Mouse (Mus musculus) lung, postnatal 10 days (tissue): ENCODE results near the gene Rufy4.
A peak's percentile ranks its signal among the peaks of the same experiment; 100 is the strongest.

ENCODE experiments used
- DNase-seq: peaks from one replicate; pipeline ENCODE4 v3.0.0; 2021

Gene Rufy4

GRCm38 (mm10) chr1:74106214-74106613, 19.1 kb upstream of the Rufy4 start:
- no peak for DNase-seq

GRCm38 (mm10) chr1:74107931-74108618, 17.3 kb upstream of the Rufy4 start:
- DNase-seq = no peak

GRCm38 (mm10) chr1:74109670-74110069, 15.7 kb upstream of the Rufy4 start:
- DNase-seq = no peak

DNA sequence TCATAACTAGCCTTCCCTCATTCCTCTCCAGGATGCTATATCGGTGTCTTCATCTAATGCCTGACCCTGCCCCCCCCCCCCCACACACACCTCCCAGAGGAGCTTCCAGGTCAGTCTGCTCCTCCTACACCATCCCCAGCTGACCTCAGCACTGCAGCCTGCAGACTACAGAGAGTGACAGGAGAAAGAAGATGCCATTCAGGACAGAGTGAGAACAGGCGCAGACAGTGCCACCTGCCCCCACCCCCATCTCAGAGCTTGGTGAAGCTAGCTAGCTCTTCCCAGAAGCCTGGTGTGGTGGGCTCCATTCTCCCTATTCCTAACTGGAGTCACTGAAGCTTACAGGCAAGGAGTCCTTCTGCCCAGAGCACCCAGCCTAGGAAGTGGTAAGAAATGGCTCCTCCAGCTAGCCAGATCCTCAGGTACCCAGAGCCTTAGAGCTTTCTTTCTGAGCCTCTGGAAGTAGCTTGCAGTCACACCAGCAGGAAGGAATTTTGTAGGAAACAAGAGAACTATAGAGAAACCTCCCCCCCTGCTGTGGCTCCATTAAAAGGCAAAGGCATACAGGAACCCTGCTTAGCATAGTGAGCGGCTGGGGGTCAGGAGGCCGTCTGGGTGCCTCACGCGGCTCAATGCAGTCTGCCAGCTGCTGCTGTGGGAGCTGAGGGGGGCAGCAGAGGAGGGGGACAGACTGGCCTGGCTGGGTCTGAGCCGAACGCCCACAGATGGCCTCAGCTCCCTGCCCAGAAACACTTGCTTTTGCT, 14.2 kb upstream of the Rufy4 start:
- DNase-seq = no peak

GRCm38 (mm10) chr1:74111696-74112030, 13.7 kb upstream of the Rufy4 start:
- DNase-seq = no peak

- DNase-seq = no peak
These were observed 12.3 kb upstream of the Rufy4 start for GRCm38 (mm10) chr1:74113071-74113470.

DNA sequence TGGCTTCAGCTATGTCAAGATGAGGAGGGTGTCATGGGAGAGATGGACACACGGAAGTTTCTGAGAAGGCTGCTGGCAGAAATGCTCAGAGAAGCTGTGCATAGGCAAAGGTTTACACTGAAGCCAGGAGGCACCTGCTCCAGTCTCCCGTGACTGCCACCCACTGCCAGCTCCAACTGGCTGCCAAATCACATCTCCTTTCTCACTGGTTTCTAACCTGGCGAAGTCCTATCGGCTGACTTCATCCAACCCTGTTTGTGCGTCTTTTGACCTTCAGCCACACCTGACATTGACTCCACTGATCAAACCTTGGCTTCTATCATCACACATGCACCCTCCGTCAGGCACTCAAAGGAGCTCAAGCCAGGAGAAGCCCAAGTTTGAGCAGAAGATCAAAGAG, 7.5 kb upstream of the Rufy4 start:
- DNase-seq = no peak

DNA sequence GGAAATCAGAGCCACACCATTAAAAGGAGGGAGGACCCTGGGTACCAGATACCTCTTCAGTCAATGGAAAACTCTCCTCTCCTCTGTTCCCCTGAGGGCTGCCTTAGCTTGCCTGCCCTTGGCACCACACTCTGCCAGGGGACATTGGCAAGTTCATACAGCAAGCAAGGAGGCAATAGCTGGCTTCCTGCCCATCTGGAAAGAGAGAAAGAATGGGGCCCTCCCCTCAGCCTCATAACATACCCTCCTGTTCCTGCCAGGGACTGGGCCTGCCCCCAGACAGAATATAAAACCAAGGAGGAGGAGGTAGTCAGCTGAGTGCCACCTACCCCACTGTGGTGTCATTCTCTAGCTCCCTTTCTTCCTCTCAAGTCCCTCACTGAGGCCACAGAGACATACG, 6.2 kb upstream of the Rufy4 start:
- DNase-seq = no peak

- DNase-seq = no peak
These were observed 4.2 kb upstream of the Rufy4 start for GRCm38 (mm10) chr1:74121138-74121537.

DNA sequence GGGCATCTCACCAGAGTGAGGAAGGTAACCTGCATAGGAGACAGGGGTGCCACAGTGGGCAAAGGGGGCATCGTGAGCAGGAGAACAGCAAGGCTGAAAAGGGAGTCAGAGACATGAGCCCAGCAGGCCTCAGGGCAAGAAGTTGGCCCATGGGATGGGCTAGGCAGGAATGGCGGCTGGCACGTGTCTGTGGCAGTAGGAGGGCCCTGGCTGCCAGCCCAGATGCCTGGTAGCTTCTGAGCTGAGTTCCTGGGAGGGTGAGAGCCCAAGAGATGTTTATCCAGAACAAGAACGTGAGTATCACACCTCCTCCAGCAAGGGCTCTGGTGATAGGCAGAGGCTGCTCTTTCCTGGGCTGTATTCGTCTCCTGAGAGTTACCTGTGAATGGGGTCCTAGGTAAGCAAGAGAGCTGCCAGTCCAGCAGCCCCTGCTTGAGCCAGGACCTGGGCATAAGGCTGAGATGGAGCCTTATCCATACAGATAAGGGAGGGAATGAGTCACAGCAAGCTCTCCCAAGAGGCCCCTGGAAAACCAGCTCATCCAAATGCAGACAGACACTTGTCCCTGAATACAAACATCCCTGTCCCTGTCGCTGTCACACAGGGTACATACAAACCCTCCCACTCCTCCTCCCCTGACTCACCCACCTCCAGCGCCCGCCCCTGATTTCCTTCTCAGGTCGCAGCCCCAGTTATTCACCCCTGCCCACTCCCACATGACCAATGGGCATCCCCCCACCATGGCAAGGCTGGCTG, 3.3 kb upstream of the Rufy4 start:
- DNase-seq = peak; percentile 82

DNA sequence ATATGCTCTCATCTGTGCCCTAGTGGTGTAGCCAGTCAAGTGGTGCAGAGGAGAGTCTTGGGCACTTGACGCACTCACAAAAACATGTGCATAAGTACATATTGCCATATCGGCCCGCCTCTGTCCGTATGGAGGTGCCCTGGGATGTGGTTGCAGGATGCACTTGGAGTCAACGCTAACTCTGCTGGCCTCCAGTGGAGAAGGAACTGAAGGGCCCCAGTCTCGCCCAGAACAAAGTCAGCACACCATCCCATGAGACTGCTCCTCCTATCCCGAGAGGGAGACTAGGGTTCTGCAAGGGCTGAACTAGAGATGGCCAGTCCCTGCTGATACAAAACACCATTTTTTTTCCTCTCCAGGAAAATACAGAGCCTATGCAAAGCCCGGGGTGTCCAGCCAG, 2.1 kb upstream of the Rufy4 start:
- no peak for DNase-seq

DNA sequence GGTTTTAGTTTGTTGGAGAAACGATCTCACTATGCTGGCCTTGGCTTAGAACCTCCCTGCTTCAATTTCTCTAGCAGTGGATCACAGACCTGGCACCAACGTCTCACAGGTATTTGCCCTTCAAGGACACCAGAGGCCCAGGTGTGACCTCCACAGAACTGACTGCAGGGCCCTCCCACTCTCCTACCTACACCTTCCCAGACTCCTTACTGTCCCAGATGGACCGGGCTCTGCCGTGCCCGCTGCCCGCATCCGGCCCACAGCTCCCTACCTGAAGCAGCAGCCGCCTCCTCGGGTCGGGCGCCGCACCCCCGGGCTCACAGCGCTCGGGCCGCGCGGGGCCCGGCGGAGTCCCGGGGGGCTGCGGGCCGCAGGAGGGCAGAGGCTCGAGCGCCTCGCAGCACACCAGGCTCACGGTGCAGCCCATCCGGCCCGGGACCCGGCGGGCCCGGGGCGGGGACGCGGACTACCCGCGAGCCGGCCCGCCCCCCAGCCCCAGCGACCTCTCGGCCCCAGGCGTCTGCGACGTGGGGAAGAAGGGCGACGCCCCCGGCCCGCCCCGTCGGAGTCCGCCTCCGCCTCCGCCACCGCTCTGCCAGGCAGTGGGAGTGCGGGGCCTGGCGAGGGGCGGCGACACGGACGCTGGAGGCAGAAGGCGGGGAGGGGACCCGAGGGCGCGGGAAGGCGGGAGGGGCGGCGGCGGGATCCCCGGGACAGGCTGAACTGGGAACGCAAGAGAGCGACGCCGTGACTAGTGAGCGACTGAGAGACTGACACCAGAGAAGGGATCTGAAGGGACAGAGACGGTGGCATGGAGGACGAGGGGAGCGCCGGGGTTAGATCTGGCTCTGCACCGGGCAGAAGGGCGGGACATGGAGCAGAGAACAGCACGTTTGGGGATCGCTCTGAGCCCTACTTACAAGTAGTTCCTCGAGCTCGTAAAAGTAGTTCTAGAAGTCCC, 1.0 kb upstream of the Rufy4 start, which contains the start of gene Tns1:
Gene Tns1 (minus strand): TSS at position 429 of the 961 bp plus-strand sequence.
- peak; percentile 72 for DNase-seq

GRCm38 (mm10) chr1:74130883-74131659, 5.7 kb downstream of the Rufy4 start:
- DNase-seq = no peak

DNA sequence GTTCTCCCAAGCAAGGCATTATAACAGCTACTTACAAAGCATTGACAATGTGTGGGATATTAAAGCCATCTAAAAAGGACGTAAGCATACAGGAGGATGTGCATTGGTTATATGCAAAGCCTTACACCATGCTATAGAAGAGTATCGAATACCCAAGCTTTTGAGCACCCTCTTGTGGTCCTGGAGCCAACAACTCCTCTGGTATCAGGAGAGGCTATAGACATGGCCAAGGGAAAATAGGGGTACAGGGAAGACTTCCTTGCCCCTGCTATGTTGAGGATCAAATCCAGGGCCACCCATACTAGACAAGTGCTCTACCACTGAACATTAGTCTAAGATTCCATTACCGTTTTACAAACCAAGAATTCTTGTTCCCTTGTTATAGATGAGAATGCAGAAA, 6.7 kb downstream of the Rufy4 start:
- no peak for DNase-seq

GRCm38 (mm10) chr1:74133954-74134353, 8.6 kb downstream of the Rufy4 start:
- DNase-seq = no peak

DNA sequence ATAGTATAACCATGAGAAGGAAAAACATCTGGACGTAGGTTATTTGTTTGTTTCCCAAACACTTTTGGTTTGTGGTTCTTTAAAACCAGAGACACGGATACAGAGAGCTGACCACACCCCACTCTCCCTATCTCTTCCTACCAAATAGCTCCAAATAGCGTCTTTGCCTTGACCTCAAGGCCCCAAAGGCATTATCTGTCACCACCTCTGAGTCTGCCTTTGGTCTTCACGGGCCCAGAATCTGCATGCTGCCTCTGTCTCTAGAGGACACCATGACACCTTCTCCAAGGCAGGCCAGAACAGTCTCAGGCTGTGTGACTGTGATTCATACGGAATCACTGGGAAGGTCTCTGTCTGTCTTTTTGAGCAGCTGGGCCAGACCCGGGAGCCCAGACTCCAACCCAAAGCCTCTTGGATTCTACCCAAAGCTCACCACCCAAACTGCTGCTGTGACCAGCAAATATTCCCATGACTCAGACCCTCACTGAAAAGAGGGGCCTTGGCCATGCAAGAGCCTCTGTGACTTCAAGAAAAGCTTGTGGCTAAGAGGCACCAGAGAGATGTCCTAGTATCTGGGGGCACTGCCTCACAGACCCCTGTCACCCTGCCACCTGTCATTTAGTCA, 10.1 kb downstream of the Rufy4 start:
- DNase-seq = no peak

DNA sequence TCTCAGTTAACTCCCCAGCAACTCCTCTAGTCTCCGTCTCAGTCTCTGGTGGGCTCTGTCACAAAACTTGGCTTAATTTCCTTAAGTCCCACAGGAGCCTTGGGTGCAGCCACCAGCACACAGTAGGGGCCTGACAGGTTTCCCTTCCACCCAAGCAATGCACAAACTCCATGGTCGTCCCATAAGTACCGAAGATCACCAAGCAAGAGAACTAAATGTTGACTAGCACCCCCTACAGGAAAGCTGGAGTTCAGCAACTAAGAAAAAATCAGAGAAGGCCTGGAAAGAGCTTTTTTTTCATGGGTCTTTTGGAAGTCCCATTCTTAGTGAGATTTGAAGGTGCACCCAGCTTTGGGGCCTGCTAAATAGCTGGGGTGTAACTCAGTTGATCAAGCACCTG, 14.1 kb downstream of the Rufy4 start:
- no peak for DNase-seq

DNA sequence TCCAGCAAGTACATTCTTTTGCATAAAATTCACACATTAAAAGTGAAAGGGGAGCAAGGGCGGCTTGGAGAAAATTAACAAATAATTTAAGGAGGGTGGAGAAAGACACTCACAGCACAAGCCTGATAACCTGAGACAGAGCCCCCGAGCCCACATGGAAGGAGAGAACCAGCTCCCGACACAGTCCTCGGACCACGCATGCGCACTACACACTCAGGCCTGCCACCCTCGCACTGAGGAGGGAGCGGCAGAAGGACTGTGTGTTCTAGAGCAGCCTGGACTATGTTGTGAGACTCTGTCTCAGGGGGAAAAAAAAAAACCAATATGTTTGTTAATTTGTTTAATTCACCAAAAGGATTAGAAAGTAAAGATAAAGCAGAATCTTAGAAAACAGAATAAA, 16.4 kb downstream of the Rufy4 start:
- no peak for DNase-seq

DNA sequence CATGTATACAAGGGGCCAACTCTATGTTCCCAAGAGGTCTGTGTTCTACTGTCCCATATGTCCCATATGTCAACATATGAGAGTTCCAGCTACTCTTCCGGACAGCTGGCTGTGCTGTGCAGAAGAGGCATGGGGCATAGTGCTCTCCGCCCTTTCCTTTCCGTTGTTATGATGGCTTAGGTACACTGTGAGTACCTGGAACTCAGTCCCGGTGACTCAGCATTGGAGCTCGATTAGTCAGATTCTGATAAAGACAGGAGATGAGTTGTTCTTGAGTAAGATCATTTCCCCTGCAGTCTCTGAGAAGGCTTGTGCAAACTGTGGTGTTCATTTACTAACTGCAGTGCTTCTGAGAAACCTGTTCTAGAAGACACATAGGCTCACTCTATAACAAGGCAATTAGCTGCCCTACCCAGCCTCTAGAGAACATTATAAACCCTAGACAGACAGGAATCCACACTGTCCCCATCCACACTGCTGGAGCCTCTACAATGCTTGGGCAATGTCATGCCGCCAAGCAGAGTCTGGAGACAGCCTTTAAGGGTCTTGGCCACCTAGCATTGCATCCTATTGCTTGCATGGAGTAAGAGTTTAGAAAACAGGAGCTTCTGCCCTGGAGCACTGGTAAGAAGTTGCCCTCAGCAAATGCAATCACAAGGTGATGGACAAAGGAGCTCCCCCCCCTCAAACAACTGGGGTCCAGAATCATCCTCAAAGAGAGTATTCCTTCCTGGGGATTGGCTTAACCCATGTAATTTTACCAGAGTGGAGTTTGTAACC, 24.0 kb downstream of the Rufy4 start:
- DNase-seq = no peak

GRCm38 (mm10) chr1:74150101-74150500, 24.8 kb downstream of the Rufy4 start:
- DNase-seq = no peak

DNA sequence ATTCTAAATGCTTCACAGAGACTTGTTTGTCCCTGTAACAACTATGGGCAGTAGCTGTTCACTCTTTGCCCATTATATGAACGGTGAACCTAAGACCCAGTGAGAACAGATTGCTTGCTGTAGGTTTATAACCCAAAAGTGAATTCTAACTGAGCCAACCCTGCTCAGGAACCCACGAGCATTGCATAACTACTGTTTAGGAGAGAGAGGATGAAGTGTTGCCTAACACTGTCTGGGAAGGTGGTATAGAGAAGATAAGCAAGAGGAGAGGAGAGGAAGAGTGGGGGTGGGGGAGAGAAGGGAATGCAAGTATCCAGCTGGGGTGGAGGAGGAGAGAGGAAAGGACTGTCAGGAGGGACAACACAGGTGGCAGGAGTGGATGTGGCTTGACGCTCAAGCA, 25.8 kb downstream of the Rufy4 start:
- DNase-seq = no peak
